Mouse (Mus musculus): ENCODE measurements around the gene Gpr1.
"Not testable (repeated sequence)": the region's sequence is repeated elsewhere in the genome, so short reads cannot be mapped to it uniquely, and the experiment has no call there.

The Gpr1 gene

GRCm38 (mm10) chr1:63180575-63180974, 33.8 kb downstream of the Gpr1 start:
- not testable (repeated sequence) for DNase-seq (ENCODE audit: extremely low spot score)

- no peak for DNase-seq (ENCODE audit: extremely low spot score)
Observed at GRCm38 (mm10) chr1:63180122-63180521, 34.2 kb downstream of the Gpr1 start.

DNA sequence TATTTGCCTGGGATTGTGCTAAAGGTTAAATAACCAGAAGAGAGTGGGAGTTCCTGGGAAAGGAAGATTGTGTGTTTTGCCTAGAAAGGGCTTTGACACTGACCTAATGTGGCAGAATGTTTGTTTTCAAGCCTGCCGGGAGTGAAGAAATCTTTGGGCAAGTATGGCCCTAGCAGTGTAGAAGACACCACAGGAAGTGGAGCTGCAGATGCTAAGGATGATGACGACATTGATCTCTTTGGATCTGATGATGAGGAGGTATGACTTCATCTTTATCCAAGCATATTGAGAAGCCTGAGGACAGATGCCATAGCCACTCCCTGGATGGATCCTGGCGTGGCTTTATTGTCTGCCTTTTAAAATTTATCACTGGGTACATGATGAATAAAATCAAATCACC, 36.0 kb downstream of the Gpr1 start:
- DNase-seq (ENCODE audit: extremely low spot score): no peak

DNA sequence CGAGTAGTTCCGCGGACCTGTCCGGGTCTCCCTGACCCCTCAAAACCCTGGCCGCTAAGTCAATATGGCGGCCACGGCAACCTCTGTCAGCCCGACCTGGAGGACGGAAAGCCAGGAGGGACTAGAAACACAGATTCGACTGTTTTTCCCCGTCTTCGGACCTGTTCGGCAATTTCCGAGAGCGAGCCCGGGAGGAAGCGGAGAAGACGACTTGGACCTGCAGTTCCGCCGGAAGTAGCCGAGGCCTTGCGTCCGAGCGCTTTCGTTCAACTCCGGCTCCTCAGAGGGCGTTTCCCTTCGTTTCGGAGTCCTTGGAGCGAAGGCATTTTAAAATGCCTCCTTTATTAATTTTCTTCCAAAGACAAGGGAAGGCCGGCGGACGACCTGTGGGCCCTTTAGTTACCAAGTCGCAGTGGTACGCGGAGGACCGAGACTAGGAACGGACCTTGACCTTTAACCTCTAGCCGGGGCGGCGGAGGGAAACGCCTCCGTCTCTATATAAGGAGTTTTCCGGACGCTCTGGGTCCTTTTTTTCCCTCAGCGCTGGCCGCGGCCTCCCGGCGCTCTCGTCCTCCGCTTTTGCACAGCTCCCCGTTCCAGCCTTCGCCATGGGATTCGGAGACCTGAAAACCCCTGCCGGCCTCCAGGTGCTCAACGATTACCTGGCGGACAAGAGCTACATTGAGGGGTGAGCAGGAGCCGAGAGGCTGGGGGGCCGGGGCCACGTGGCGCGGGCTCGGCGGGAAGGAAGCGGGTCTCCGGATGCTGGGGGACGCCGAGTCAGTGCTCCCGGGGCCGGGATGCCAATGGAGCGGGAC, 37.5 kb downstream of the Gpr1 start, which contains the start of the genes Eef1b2 and Ndufs1:
TSS of gene Eef1b2 (plus strand) at position 222 of the 818 bp plus-strand sequence.
TSS of gene Ndufs1 (minus strand) at position 230 of the 818 bp plus-strand sequence.
- DNase-seq (ENCODE audit: extremely low spot score): peak; percentile 96

DNA sequence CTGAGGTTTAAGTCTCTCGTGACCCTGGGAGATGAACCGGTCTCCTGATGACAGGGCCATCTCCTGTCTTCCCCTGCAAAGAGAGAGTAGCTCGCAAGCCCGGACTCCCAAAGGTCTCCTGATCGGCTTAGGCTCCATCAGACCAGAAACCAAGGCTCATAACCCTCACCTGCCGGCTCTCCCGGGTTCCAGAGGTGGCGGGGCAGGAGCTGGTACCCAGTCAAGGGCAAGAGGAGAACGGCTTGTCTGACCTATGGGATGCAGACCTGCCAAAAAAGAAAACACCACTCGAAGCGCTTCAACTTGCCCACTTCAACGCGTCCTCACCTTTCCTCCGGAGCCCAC, 38.1 kb downstream of the Gpr1 start:
- DNase-seq (ENCODE audit: extremely low spot score): no peak

GRCm38 (mm10) chr1:63175853-63176252, 38.5 kb downstream of the Gpr1 start:
- DNase-seq (ENCODE audit: extremely low spot score): no peak

DNA sequence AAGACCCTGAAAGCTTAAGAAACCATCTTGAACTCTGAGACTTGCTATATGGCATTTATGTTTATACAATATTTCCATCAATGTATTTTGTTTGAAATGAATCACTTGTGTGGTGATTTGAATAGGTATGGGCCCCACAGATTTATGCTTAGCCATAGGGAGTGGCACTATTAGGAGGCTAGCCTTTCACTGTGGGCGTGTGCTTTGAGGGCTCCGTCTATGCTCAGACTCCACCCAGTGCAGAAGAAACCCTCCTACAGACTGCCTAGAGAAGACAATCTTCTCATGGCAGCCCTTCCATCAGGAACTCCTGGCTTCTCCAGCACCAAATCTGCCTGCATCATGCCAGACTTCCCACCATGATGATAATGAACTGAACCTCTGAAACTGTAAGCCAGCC, 45.7 kb downstream of the Gpr1 start:
- DNase-seq (ENCODE audit: extremely low spot score): no peak

- DNase-seq (ENCODE audit: extremely low spot score): no peak
Observed at GRCm38 (mm10) chr1:63140231-63140630, 74.1 kb downstream of the Gpr1 start.

DNA sequence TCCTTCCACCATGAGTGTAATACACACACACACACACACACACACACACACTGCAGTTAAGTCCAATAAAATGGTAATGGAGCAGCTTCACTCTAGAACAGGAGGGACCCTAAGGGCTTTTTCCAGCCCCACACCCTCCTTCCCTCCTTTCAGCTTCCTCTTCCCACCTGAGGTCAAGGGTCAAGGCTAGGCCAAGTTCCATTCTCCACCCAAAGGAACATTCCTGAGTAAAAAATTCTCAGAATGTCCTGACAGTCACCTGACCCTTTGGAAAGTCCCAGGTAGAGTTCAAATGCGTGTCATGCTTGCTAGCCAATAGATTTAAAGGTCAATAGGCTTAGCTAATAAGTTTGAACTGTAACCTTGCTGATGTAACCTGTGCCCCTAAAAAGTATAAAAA, 75.8 kb downstream of the Gpr1 start:
- DNase-seq (ENCODE audit: extremely low spot score): not testable (repeated sequence)

GRCm38 (mm10) chr1:63137971-63138370, 76.4 kb downstream of the Gpr1 start:
- no peak for DNase-seq (ENCODE audit: extremely low spot score)

DNA sequence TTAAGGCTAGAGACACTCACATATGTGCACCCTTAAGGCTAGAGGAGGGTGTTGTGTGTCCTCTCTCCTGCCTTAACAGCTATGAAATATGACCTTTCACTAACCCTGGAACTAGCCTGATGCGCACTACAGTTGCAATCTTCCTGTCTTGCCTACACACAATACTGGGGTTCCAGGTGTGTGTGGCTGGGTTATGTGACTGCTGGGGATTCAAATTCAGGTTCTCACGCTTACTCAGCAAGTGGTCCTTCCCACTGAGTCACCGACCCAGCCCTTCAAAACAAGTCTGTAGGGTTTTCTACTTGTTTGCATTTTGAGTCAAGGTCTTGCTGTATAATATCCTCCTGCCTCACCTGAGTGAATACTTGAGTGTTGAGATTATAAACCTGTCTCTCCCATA, 79.8 kb downstream of the Gpr1 start:
- no peak for DNase-seq (ENCODE audit: extremely low spot score)
